Mouse (Mus musculus) embryonic stem cell, embryonic (primary cell): ENCODE results near the gene Pcdh8.

Experiments
- CTCF ChIA-PET, 4 experiments: fragments of 300-600 bp in 2 of 4; fragments of 350-600 bp in 2 of 4; sonication (Branson Sonifier 250); formaldehyde crosslinking; loops; one replicate each; lab custom pipeline; 2022; ENCODE audit warnings: inconsistent platforms in 2 of 4; lab: Charles Lee
- POLR2A ChIA-PET, 4 experiments: fragments of 300-600 bp in 2 of 4; fragments of 350-600 bp in 2 of 4; sonication (Branson Sonifier 250); formaldehyde crosslinking; loops; one replicate each; lab custom pipeline; 2022; ENCODE audit warnings: antibody characterized with exemption in 4 of 4, inconsistent platforms in 1 of 4; lab: Charles Lee

Pcdh8 gene

DNA sequence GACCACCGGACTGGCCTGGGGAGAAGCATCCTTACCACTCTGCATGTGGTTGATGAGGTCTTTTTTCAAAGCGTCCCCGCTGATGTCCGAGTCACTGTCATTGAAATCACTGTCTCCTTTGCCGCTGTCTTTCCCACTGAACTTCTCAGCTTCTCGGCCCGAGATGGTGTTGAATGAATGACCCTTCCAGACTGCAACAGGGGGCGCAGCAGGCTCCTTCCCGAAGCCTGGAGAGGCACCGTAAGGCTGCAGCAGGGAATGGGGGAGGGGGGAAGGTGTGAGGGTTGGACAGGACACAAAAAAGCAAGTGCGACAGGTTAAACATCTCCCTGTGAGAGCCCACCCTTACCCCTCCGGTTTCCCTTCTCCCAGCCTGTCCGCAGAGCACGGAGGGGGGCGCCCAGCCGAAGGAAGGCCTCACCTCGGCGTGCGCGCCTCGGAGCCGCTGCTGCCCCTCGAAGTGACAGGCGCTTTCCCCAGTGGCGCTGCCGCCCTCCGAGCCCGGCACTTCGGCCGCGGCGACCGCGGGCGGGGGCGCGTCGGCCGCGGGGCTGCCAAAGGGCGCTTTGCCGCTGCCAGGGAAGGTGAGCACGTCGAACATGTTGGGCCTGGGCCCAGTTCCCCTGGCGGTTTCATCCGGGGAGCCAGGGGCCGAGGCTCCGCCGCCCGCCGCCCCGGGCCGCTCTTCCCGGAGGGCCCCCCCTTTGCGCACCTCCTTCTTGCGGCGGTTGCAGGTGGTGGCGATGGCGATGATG, 2.9 kb downstream of the Pcdh8 start:
- ChIA-PET POLR2A (interaction anchor here in 1 of 4 experiments (0.7 to 0.8 kb wide), 2 partner anchors 28 to 70 kb away, joined by 3 read pairs; no protein-coding TSS in a partner anchor), CTCF (interaction anchor here in 2 of 4 experiments (0.7 to 3.9 kb wide), 4 partner anchors 39 to 448 kb away, joined by 3 to 26 read pairs (median 14); no protein-coding TSS in a partner anchor)

DNA sequence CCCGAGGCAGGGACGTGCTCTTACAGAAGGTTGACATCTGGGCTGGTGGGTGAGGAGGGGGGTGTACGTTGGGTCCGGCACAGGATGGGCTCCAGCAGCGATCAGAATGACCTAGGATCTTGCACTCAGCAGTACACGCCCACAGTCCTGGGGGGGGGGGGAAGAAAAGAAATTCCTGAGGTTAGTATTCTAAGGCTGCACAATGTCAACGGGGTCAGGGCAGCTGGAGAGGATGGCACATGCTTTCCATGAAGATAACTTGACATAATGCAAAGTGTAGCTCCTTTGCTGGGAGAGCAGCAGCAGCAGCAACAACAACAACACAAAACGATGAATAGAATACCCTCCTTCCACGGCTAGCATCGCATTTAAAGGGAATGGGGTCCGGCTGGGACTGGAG, 3.5 kb downstream of the Pcdh8 start:
- CTCF ChIA-PET: no interaction called here
- POLR2A ChIA-PET: interaction anchor here in 1 of 4 experiments (0.8 kb wide), 1 partner anchor 70 kb away, joined by 3 read pairs; no protein-coding TSS in a partner anchor

DNA sequence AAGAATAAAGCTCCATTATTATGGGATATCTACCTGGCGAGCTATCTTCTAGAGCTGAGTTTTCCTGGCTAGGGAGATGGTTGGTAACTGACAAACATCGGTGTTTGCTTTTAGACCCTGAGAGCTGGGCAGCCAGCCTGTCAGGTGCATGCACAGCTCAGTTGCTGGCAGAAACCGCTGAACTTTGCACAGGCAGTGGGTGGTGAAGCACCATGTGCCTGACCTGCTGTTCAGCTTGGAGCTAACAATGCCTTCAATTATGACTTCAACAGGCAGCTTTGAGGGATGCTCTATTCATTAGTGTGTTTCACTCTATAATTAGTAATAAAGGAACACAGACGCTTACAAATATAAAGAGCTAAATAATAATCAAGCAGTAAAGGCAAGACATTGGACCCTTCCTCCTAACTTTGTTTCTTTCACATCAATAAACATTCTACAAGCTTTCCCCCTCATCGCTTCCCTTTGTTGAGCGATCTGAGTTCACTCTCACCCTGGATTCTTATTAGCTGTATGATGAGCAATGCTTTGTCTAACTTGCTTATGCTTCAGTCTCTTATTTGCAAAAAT, 5.8 kb downstream of the Pcdh8 start:
- POLR2A ChIA-PET: no interaction called here
- CTCF ChIA-PET: interaction anchor here in 1 of 4 experiments (0.5 kb wide), 1 partner anchor 12 kb away, joined by 4 read pairs; no protein-coding TSS in a partner anchor

DNA sequence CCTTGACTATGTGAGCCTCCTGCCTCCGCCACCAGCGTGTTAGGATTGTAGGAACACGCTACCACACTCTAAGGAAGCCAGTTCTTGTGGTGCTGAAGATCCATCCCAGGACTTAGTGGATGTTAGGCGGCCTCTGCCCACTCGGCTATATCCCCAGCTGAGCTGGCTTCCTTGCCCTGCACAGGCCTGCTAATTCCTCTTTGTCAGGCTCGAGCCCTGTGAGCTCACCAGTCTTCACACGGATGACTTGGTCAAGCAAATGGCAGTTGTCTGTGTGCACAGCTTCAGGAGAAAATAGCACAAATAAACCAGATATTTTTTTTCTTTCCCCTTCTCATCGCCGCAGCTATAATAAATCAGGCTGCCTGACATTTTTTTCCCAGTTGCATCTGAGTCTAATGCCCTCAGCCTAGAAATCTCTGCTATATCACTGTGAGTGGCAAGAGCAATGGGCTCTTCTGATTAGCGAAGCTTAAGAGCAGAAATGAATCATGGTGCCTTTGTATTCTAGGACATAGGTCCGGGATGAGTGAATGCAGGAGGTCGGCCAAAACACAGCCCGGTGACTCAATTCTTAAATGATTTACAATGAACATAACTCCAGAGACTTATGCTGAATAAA, 16.4 kb downstream of the Pcdh8 start:
- ChIA-PET POLR2A (interaction anchor here in 1 of 4 experiments (0.8 kb wide), 1 partner anchor 14 kb away, joined by 3 read pairs; no protein-coding TSS in a partner anchor), CTCF (no interaction called here)

DNA sequence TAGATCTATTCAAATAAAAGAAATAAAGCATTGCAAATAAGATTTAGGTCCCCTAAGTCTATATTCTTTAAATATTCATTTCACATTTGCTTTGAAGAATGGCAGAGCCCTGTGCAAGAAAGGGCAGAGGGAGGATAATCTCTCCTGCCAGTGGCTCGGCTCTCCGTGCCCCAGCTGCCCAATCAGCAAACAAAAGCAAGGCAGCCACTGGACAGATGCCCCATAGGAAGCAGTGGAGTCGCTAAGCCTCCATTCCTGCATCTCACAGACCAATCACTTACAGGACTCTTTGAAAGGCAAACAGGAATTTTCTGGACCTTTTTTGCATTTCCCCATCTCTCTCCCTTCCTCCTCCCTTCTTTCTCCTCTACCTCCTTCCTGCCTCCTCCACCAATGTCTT, 17.0 kb downstream of the Pcdh8 start:
- POLR2A ChIA-PET: interaction anchor here in 1 of 4 experiments (0.8 kb wide), 1 partner anchor 13 kb away, joined by 3 read pairs; no protein-coding TSS in a partner anchor
- CTCF ChIA-PET: no interaction called here

DNA sequence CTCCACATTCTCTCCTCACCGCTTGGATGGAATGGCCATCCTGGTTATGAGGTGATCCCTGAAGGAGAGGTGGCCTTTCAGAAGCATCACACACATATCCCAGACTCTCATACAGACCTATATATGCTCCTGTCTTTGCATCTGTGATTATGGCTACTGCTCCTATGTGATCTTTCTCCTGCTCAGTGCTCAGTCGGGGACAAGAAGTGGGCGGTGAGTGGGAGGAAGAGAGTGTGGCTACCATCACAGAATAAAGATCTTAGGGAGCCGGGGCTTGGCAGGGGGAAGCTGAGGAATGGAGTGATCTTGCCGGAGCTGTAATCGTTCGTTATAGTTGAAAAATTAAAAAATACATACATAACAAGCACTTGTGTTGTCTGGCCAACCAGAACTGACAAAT, 17.4 kb downstream of the Pcdh8 start:
- POLR2A ChIA-PET: no interaction called here

DNA sequence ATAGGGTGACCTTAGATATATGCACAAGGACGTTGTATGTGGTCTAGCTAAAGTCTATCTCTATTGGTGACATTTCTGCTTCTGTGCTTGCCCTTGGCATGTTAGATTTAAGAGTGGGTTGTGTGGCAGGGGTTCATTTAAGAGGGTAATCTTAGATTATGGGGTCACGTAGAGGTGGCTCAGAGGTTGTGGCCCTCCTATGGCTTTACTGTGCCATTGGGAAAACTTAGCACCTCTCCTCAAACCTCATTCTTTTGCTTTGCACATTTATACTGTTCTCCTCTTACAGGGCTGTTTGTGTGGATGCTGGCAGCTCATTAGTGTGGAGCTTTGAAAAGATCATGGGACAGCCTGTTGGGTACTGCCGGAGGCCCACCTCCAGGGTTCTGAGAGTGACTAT, 30.6 kb downstream of the Pcdh8 start:
- ChIA-PET CTCF (no interaction called here), POLR2A (interaction anchor here in 2 of 4 experiments (0.7 to 1.4 kb wide), 3 partner anchors 14 to 1589 kb away, joined by 3 read pairs; partner anchors contain the start of gene Pcdh8 (in 1 of the 2))

More for the DNA sequence above, 17.4 kb downstream of the Pcdh8 start:
- CTCF ChIA-PET: no interaction called here

DNA sequence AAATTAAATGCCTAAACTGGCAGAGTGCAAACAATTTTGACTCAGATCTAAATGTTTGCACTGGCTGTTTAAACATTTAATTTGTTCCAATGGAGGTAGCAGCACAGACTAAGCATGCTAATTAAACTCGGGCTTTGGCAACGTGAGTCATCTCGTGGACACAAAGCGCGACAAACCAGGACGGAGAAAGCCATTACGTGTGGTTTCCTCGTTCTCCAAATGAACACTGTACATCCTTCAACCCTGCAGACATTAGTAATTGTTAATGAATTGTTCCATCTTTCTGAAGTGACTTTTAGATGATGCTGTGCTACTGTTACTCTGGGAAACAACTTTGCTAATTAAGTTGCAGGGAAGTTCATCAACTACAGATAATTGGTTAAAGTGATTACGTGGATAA, 32.7 kb downstream of the Pcdh8 start:
- CTCF ChIA-PET: no interaction called here
- POLR2A ChIA-PET: interaction anchor here in 3 of 4 experiments (0.6 to 1.6 kb wide), 3 partner anchors 9 to 151 kb away, joined by 3 to 4 read pairs (median 4); partner anchors contain the start of gene Sugt1 (in 1 of the 3)

DNA sequence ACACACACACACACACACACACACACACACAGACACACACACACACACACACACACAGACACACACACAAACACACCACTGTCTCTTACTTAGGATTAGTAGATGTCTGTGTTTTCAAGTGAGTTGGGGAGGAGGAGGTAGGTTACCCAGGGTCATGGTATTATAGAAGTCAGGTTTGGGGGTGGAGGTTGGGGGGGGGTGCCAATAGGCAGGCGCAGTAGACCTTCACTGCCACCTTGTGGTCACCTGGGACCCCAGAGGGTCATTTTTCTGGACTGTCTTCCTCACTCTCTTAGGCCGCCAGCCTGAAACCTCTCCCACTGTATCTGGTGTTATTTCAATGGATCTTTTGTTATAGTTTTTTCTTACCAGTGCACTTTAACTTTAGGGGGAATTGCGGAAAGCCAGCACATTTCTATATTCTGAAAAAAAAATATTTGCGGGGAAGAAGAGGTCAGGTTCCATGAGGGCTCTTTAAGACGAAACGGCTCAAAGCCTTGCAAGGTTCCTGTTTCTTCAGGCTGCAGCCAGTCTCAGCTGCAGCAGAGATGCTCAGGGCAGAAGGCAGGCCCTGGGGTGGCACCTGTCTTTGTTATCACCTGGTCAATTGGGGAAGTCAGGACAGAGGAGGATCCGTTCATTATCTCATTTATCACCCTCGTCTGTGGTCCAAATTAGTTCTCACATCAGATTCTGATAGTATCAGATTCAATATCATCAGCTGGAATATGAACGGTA, 33.3 kb downstream of the Pcdh8 start:
- ChIA-PET POLR2A (interaction anchor here in 3 of 4 experiments (0.6 to 1.8 kb wide), 3 partner anchors 8 to 150 kb away, joined by 3 to 6 read pairs (median 4); partner anchors contain the start of genes Pcdh8 (in 1 of the 3) and Sugt1 (in 1 of the 3)), CTCF (interaction anchor here (0.6 to 1.2 kb wide), 7 partner anchors 77 to 1141 kb away, joined by 3 to 6 read pairs (median 3); partner anchors contain the start of gene Sugt1 (in 1 of the 4))

DNA sequence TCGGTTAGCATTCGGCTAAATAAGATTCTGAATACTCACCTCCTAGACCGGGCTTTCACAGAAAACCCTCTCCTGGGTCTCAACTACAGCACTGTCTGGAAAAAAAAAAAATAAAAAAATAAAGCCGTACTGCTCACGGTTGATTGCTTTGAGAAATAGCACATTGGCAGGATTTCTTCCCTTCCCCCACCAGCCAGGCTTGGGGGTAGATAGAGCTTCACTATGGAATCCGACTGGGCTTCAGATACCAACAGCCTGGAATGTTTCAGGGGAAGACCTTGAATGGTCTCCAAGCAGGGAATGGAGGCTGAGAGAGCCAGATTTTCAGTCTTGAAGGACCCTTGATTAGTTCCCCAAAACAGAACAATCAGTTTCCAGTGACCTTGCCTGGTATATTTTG, 34.3 kb downstream of the Pcdh8 start:
- ChIA-PET CTCF (interaction anchor here (0.6 to 1.2 kb wide), 7 partner anchors 76 to 1139 kb away, joined by 3 to 4 read pairs (median 3); partner anchors contain the start of gene Sugt1 (in 1 of the 4)), POLR2A (interaction anchor here in 2 of 4 experiments (1.1 to 1.8 kb wide), 2 partner anchors 10 to 35 kb away, joined by 3 to 6 read pairs; partner anchors contain the start of gene Pcdh8 (in 1 of the 2))

DNA sequence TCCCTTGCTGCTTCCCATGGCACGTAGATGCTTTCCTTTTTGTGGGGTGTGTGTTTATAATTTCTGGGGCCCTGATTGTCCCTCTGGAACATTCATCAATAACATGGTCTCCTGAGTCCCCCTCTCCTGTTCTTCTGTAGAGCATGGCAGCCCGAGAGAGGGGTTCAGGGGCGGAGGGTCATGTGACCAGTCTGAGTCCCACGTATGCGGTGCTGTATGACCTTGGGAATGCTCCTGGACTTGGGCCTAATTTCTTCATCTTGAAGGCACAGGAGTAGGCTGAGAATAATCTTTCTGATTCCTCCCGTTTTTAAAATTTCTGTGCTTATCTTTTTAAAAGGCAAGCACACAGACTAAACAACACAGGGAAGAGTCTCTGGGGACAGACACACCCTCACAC, 37.6 kb downstream of the Pcdh8 start:
- ChIA-PET POLR2A (no interaction called here), CTCF (no interaction called here)

DNA sequence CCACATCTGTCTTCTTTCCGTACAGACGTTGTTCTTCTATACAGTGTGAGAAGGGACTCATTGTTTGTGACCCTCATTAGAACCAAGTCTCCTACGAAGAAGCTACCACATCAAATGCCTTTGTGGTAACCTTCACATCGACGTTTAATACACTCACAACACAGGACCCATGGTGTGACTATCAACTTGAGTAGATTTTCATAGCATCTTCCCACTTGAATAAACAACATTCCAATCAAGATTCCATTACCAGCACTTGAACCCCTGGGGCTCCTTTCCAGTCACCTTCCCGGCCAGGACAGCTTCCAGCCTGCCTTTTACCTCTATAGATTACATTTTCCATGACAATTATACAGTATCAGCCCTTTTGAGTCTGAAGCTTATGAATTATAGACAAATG, 42.3 kb downstream of the Pcdh8 start:
- ChIA-PET CTCF (interaction anchor here in 1 of 4 experiments (1.1 to 1.3 kb wide), 2 partner anchors 40 to 114 kb away, joined by 3 to 5 read pairs; no protein-coding TSS in a partner anchor), POLR2A (interaction anchor here in 1 of 4 experiments (0.9 to 1.5 kb wide), 2 partner anchors 22 to 146 kb away, joined by 3 to 6 read pairs; no protein-coding TSS in a partner anchor)

DNA sequence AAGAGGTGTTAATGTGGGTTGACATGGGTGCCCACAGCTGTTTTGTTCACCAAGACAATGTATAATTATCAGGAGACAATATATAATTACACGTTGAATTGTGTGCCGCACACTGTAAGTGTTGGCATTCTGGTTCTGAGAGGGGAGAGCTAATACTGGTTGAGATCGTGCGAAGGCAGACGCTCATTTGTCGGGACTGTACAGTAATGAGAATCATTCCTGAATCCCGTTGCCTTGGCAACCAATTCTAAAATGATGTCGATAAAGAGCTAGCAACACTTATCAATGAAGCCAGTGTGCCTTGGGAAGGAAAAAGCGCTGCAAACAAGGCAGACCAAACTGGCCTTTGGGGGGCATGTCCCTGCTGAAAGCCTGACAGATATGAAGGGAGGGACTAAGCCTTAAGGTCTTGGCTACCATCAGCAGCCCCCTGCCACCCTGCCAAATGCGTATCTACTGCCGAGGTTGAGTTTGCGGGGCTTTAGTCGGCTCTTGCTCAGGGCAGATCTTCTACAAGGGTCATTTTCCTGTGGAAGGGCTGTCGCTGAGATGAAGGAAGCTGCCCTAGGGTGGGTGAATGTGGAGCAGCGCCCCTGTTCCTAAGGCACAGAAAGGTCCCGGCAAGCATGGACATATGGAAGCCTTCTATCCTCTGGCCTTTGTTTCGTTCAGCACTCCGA, 47.0 kb downstream of the Pcdh8 start:
- POLR2A ChIA-PET: no interaction called here
- CTCF ChIA-PET: no interaction called here

DNA sequence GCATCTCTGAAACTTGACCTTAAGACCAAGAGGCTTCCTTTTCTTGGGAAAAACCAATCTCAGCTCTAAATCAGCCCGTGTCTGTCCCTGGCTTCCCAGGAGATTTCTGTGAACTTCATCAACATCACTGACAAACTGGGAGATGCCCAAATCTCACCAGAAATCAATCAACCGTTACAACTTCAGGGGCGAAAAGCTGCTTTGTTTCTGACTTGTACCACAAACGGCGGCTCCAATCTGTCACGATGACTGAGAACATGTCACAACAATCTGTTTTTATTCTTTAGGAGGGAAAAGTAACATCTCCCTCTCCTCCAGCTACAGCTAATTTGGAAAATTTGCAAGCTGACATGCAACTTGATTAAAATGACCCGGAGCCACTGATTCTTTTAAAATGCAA, 48.9 kb downstream of the Pcdh8 start:
- CTCF ChIA-PET: no interaction called here
- POLR2A ChIA-PET: no interaction called here
